Mouse (Mus musculus) liver, postnatal 0 days (tissue): ENCODE measurements around the gene Rgs9bp. TPM values are rescaled to one million over a fixed set of nuclear protein-coding genes. Genes with fewer than 3 reads are reported as not detected.

Experiments
- ATAC-seq: fragments of 200-750 bp; cut with Nextera tagmentation; 2 replicates; pipeline ENCODE4 v1.8.0; 2017; ENCODE audit warnings: mild to moderate bottlenecking, moderate library complexity
- DNase-seq: peaks from one replicate; pipeline ENCODE4 v3.0.0-alpha.2; 2016
- H3K27ac ChIP-seq: fragments of 300-500 bp; sonication (generic); 2 replicates; pipeline ENCODE4 v1.5.1; 2014; ENCODE audit warnings: antibody characterized with exemption, moderate library complexity, mild to moderate bottlenecking, low read depth
- H3K27me3 ChIP-seq: fragments of 300-500 bp; sonication (generic); 2 replicates; pipeline ENCODE4 v1.6.1; 2014; ENCODE audit warnings: low read length, control low read depth, mixed read lengths; ENCODE audit not compliant: insufficient read depth
- H3K36me3 ChIP-seq: fragments of 300-500 bp; sonication (generic); replicated peaks from 2 replicates; pipeline ENCODE4 v1.6.1; 2014; ENCODE audit warnings: mild to moderate bottlenecking, control low read depth, low read length, moderate library complexity, mixed read lengths; ENCODE audit not compliant: insufficient read depth
- H3K4me1 ChIP-seq: fragments of 300-500 bp; sonication (generic); 2 replicates; pipeline ENCODE4 v1.6.1; 2014; ENCODE audit warnings: antibody characterized with exemption, mild to moderate bottlenecking, control low read depth; ENCODE audit not compliant: insufficient read depth
- H3K4me2 ChIP-seq: fragments of 300-500 bp; sonication (generic); 2 replicates; pipeline ENCODE4 v1.6.1; 2014; ENCODE audit warnings: low read depth, mild to moderate bottlenecking, low read length, moderate library complexity, mixed read lengths
- H3K4me3 ChIP-seq: fragments of 300-500 bp; sonication (generic); 2 replicates; pipeline ENCODE4 v1.5.1; 2014; ENCODE audit warnings: low read depth, low read length
- H3K9ac ChIP-seq: fragments of 300-500 bp; sonication (generic); replicated peaks from 2 replicates; pipeline ENCODE4 v1.6.1; 2014; ENCODE audit warnings: mild to moderate bottlenecking, moderate library complexity
- H3K9me3 ChIP-seq: fragments of 300-500 bp; sonication (generic); 2 replicates; pipeline ENCODE4 v1.6.1; 2016; ENCODE audit warnings: mild to moderate bottlenecking, control low read depth, low read length, mixed read lengths
- CTCF ChIP-seq: sonication (generic); IDR thresholded peaks from 2 replicates; pipeline ENCODE4 v1.5.1; 2016; ENCODE audit warnings: antibody characterized with exemption, low read depth
- EP300 ChIP-seq: IDR thresholded peaks from 2 replicates; pipeline ENCODE4 v1.6.1; 2016; ENCODE audit warnings: antibody characterized with exemption, low read depth, mild to moderate bottlenecking
- WGBS: fragments of 180-500 bp; shearing (Covaris S2); extraction: QIAGEN DNeasy Blood & Tissue Kit; methylation state at CpG from one replicate; pipeline ENCODE4 v1.1.7; 2014; ENCODE audit not compliant: insufficient replicate concordance; 5-methylcytosine and 5-hydroxymethylcytosine counted together
- polyA plus RNA-seq: library from polyadenylated mRNA; unstranded; fragments of >200 nt; fragmentation: Nextera tagmentation; extraction: Ambion mirVana; gene quantifications from 2 replicates; pipeline ENCODE4 v1.2.1, GENCODE M21; 2015

The Rgs9bp gene
- polyA plus RNA-seq, 1 experiment from 2014 or later, result not detected

DNA sequence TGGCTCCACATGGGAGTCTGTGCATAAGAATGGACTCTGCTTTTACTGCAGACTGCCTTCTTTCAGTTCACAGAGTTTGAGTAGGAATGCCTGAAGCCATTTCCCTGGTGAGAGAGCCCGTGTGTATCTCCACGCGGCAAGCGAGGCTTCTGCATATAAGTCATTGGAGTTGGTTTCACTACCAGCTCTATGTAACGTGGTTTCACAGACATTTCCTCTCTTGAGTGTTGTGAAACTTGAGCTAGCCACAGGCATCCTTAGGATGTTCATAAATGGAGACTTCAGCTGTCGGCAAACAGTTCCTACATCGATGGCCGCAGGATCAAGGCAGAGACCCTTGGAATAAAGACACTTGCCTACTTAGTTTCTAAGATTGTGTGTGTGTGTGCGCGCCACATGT lies 23.9 kb upstream of the Rgs9bp start:
- WGBS, result 79% methylated on average over 10 of the region's 10 CpGs
- H3K36me3 ChIP-seq, result peaks cover 58% of the 10 kb centered on the region
- ATAC-seq, result no peak

DNA sequence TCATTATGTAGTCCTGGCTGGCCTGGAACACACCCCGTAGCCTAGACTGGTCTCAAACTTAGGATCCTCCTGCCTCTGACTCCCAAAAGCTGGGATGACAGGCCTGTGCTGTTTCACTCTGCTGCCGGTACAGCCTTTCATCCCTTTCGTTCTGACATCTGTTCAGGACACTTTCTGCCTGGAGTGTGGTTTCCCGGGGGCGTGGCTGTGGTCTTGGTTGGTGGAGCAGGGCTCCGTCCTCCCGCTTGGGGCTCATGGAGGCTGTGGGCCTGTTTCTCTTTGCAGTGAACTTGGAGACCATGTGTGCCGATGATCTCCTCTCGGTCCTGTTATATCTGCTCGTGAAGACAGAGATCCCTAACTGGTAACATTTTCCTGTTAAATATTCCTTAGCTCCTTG lies 21.4 kb upstream of the Rgs9bp start:
- Histone ChIP-seq H3K27ac (no peak overlapping the region), H3K27me3 (no peaks in the 10 kb centered on the region), H3K4me3 (no peak overlapping the region), H3K4me2 (no peak overlapping the region), H3K9ac (no peak overlapping the region), H3K9me3 (no peaks in the 10 kb centered on the region), H3K4me1 (no peaks in the 10 kb centered on the region), H3K36me3 (peaks cover 58% of the 10 kb centered on the region)
- ATAC-seq, result no peak
- WGBS, result 55% methylated on average over 10 of the region's 10 CpGs
- DNase-seq, result peak; percentile 40
- no peak for TF ChIP-seq EP300

More for the DNA sequence above, 23.9 kb upstream of the Rgs9bp start:
- Histone ChIP-seq H3K27ac (no peak overlapping the region), H3K9ac (no peak overlapping the region), H3K4me1 (no peaks in the 10 kb centered on the region), H3K9me3 (no peaks in the 10 kb centered on the region), H3K4me3 (no peak overlapping the region), H3K27me3 (no peaks in the 10 kb centered on the region), H3K4me2 (no peak overlapping the region)
- no peak for DNase-seq
- TF ChIP-seq EP300 (no peak), CTCF (no peak)

- Histone ChIP-seq H3K9me3 (no peaks in the 10 kb centered on the region), H3K27me3 (no peaks in the 10 kb centered on the region), H3K36me3 (peaks cover 46% of the 10 kb centered on the region), H3K4me2 (no peak overlapping the region), H3K27ac (no peak overlapping the region), H3K4me1 (no peaks in the 10 kb centered on the region), H3K4me3 (no peak overlapping the region), H3K9ac (no peak overlapping the region)
- TF ChIP-seq CTCF (no peak), EP300 (no peak)
- WGBS, result 91% methylated on average over 5 of the region's 5 CpGs
- ATAC-seq (no peak), DNase-seq (no peak)
Observed at GRCm38 (mm10) chr7:35602766-35603165, 17.4 kb upstream of the Rgs9bp start.

- H3K9me3 ChIP-seq, result no peaks in the 10 kb centered on the region
- 66% methylated on average over 6 of the region's 6 CpGs for WGBS
- H3K4me3 ChIP-seq, result no peak overlapping the region
- no peaks in the 10 kb centered on the region for H3K27me3 ChIP-seq
- 0 out of 2 replicates have a peak, but pooled peaks have one; percentile 10 for ATAC-seq
- TF ChIP-seq EP300 (no peak), CTCF (no peak)
- H3K9ac ChIP-seq, result no peak overlapping the region
- H3K36me3 ChIP-seq, result peaks cover 34% of the 10 kb centered on the region
- no peak overlapping the region for H3K27ac ChIP-seq
- H3K4me2 ChIP-seq, result no peak overlapping the region
- no peaks in the 10 kb centered on the region for H3K4me1 ChIP-seq
- no peak for DNase-seq
Observed at GRCm38 (mm10) chr7:35601106-35601505, 15.7 kb upstream of the Rgs9bp start.

DNA sequence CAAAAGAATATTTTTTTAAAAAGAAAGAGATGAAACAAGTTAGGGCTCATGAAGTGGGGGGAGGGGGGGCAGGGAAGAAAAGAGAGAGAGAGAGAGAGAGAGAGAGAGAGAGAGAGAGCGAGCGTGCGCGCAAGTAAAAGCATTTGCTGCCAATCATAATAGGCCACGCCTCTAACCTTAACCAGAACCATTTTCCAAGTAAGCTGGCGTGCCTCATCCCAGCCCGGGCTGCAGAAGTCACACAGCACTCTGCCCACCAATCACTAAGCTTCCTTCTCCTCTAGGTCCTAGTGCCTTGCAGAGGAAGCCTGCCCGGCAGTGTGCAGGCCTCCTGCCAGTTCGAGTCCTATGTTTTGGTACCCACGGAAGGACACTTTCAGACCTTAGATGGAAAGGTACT lies 14.6 kb upstream of the Rgs9bp start:
- Histone ChIP-seq H3K9ac (no peak overlapping the region), H3K4me1 (no peaks in the 10 kb centered on the region), H3K4me3 (no peak overlapping the region), H3K4me2 (no peak overlapping the region), H3K9me3 (no peaks in the 10 kb centered on the region), H3K27ac (no peak overlapping the region), H3K27me3 (no peaks in the 10 kb centered on the region), H3K36me3 (peaks cover 42% of the 10 kb centered on the region)
- WGBS, result 88% methylated on average over 10 of the region's 10 CpGs
- no peak for ATAC-seq
- DNase-seq, result no peak
- TF ChIP-seq CTCF, result no peak
- no peak for TF ChIP-seq EP300

- ATAC-seq, result no peak
Observed at GRCm38 (mm10) chr7:35599492-35599891, 14.1 kb upstream of the Rgs9bp start.

GRCm38 (mm10) chr7:35594311-35594710 lies 8.9 kb upstream of the Rgs9bp start:
- H3K9ac ChIP-seq, result no peak overlapping the region
- ATAC-seq (no peak), DNase-seq (no peak)
- WGBS, result 85% methylated on average over 5 of the region's 5 CpGs
- H3K9me3 ChIP-seq, result no peaks in the 10 kb centered on the region
- H3K36me3 ChIP-seq, result peaks cover 32% of the 10 kb centered on the region
- H3K27me3 ChIP-seq, result no peaks in the 10 kb centered on the region
- no peak overlapping the region for H3K27ac ChIP-seq
- TF ChIP-seq EP300 (no peak), CTCF (no peak)
- H3K4me1 ChIP-seq, result peaks cover 3% of the 10 kb centered on the region
- no peak overlapping the region for H3K4me2 ChIP-seq
- H3K4me3 ChIP-seq, result no peak overlapping the region

More at GRCm38 (mm10) chr7:35599492-35599891, 14.1 kb upstream of the Rgs9bp start:
- no peak for DNase-seq
- H3K9me3 ChIP-seq, result no peaks in the 10 kb centered on the region
- no peaks in the 10 kb centered on the region for H3K4me1 ChIP-seq
- peaks cover 45% of the 10 kb centered on the region for H3K36me3 ChIP-seq
- no peaks in the 10 kb centered on the region for H3K27me3 ChIP-seq
- no peak overlapping the region for H3K9ac ChIP-seq
- no peak overlapping the region for H3K4me2 ChIP-seq
- WGBS, result 90% methylated on average over 9 of the region's 9 CpGs
- TF ChIP-seq CTCF (no peak), EP300 (no peak)
- H3K4me3 ChIP-seq, result no peak overlapping the region
- H3K27ac ChIP-seq, result no peak overlapping the region
